Mouse (Mus musculus) CH12.LX (cell line): ENCODE results near the gene Napa. TPM values are rescaled to one million over a fixed set of nuclear protein-coding genes. Genes with fewer than 3 reads are reported as not detected.

ENCODE experiments used
- DNase-seq: peaks from one replicate; pipeline ENCODE4 v3.0.0-alpha.2; 2013; ENCODE audit errors: extremely low read depth
- H3K27ac ChIP-seq: 2 replicates; pipeline ENCODE4 v1.5.1; 2012; ENCODE audit warnings: low read depth, mild to moderate bottlenecking, control low read depth, moderate library complexity; ENCODE audit not compliant: insufficient read depth
- H3K27me3 ChIP-seq: replicated peaks from 2 replicates; pipeline ENCODE3; 2012; ENCODE audit warnings: inconsistent platforms
- H3K36me3 ChIP-seq, 2 experiments: replicated peaks in 1 of 2; 2 replicates each; pipeline versions ENCODE3 to v1.6.1; 2012; ENCODE audit warnings: inconsistent platforms in 1 of 2, low read length in 1 of 2, mild to moderate bottlenecking in 1 of 2, mixed read lengths in 1 of 2, moderate library complexity in 1 of 2; ENCODE audit not compliant: control insufficient read depth in 1 of 2, insufficient read depth in 1 of 2
- H3K4me1 ChIP-seq, 2 experiments: 2 replicates each; pipeline ENCODE4 v1.6.1; 2012; ENCODE audit warnings: inconsistent platforms in 1 of 2, moderate library complexity in 1 of 2; ENCODE audit not compliant: insufficient read depth in 2 of 2, control insufficient read depth in 1 of 2
- H3K4me2 ChIP-seq: 2 replicates; pipeline ENCODE4 v1.6.1; 2012; ENCODE audit warnings: low read depth, mild to moderate bottlenecking, control low read depth; ENCODE audit not compliant: poor library complexity, insufficient read depth, severe bottlenecking
- H3K4me3 ChIP-seq, 3 experiments: fragments of 150-350 bp in 1 of 3; sonication (generic) in 1 of 3; replicated peaks in 1 of 3; 2 replicates each; pipeline versions ENCODE3 to v1.5.1; 2011 to 2012; ENCODE audit warnings: low read depth in 2 of 3, low read length in 2 of 3, mild to moderate bottlenecking in 2 of 3, moderate library complexity in 2 of 3, control low read depth in 1 of 3, improper control_type of control experiment in 1 of 3, inconsistent platforms in 1 of 3, mixed read lengths in 1 of 3; ENCODE audit not compliant: poor library complexity in 1 of 3
- H3K79me2 ChIP-seq: replicated peaks from 2 replicates; pipeline ENCODE4 v1.6.1; 2012; ENCODE audit warnings: mild to moderate bottlenecking, moderate library complexity; ENCODE audit not compliant: control insufficient read depth, poor library complexity, insufficient read depth, severe bottlenecking; ENCODE audit errors: extremely low read depth
- H3K9ac ChIP-seq: 2 replicates; pipeline ENCODE4 v1.6.1; 2012; ENCODE audit warnings: low read depth, mild to moderate bottlenecking, control low read depth, moderate library complexity; ENCODE audit not compliant: insufficient read depth
- H3K9me3 ChIP-seq: replicated peaks from 2 replicates; pipeline ENCODE3; 2012; ENCODE audit warnings: low read length, inconsistent platforms, mixed read lengths
- BHLHE40 ChIP-seq: IDR thresholded peaks from 2 replicates; pipeline ENCODE4 v1.6.1; 2011; ENCODE audit warnings: mild to moderate bottlenecking, low read depth, low read length, improper control_type of control experiment
- CHD2 ChIP-seq: IDR thresholded peaks from 2 replicates; pipeline ENCODE4 v1.6.1; 2011; ENCODE audit warnings: low read length, improper control_type of control experiment
- CTCF ChIP-seq, 2 experiments: IDR thresholded peaks in 1 of 2; conservative IDR thresholded peaks in 1 of 2; 2 replicates each; pipeline ENCODE4 v1.5.1; 2011 to 2012; ENCODE audit warnings: low read depth in 2 of 2, low read length in 2 of 2, improper control_type of control experiment in 1 of 2, inconsistent platforms in 1 of 2, mild to moderate bottlenecking in 1 of 2, moderate library complexity in 1 of 2
- E2F4 ChIP-seq: IDR thresholded peaks from 2 replicates; pipeline ENCODE4 v1.6.1; 2011; ENCODE audit warnings: low read depth, low read length, improper control_type of control experiment; ENCODE audit not compliant: insufficient replicate concordance
- ELF1 ChIP-seq: IDR thresholded peaks from 2 replicates; pipeline ENCODE4 v1.6.1; 2014; ENCODE audit warnings: low read depth, mild to moderate bottlenecking, inconsistent platforms, low read length, improper control_type of control experiment
- EP300 ChIP-seq: IDR thresholded peaks from 2 replicates; pipeline ENCODE4 v1.6.1; 2011; ENCODE audit warnings: low read length, improper control_type of control experiment
- ETS1 ChIP-seq: conservative IDR thresholded peaks from 2 replicates; pipeline ENCODE4 v1.6.1; 2012; ENCODE audit warnings: low read depth, mild to moderate bottlenecking, inconsistent platforms, low read length, improper control_type of control experiment, moderate library complexity
- GABPA ChIP-seq: IDR thresholded peaks from 2 replicates; pipeline ENCODE4 v1.6.1; 2012; ENCODE audit warnings: low read depth, low read length, improper control_type of control experiment, inconsistent platforms; ENCODE audit not compliant: insufficient replicate concordance
- IRF4 ChIP-seq: IDR thresholded peaks from 2 replicates; pipeline ENCODE4 v1.6.1; 2014; ENCODE audit warnings: low read depth, mild to moderate bottlenecking, inconsistent platforms, low read length, improper control_type of control experiment
- JUN ChIP-seq: IDR thresholded peaks from 2 replicates; pipeline ENCODE4 v1.6.1; 2011; ENCODE audit warnings: low read depth, mild to moderate bottlenecking, low read length, improper control_type of control experiment, moderate library complexity; ENCODE audit not compliant: insufficient read depth
- KAT2A ChIP-seq: IDR thresholded peaks from 2 replicates; pipeline ENCODE4 v1.6.1; 2012; ENCODE audit warnings: low read length, improper control_type of control experiment, inconsistent platforms; ENCODE audit not compliant: insufficient replicate concordance
- MAFK ChIP-seq: IDR thresholded peaks from 2 replicates; pipeline ENCODE4 v1.6.1; 2011; ENCODE audit warnings: low read length, improper control_type of control experiment; ENCODE audit not compliant: insufficient replicate concordance
- MAX ChIP-seq: IDR thresholded peaks from 2 replicates; pipeline ENCODE4 v1.6.1; 2011; ENCODE audit warnings: low read length, improper control_type of control experiment
- MAZ ChIP-seq: IDR thresholded peaks from 2 replicates; pipeline ENCODE4 v1.6.1; 2012; ENCODE audit warnings: low read depth, mild to moderate bottlenecking, inconsistent platforms, low read length, improper control_type of control experiment, moderate library complexity
- MXI1 ChIP-seq: IDR thresholded peaks from 2 replicates; pipeline ENCODE4 v1.6.1; 2011; ENCODE audit warnings: mild to moderate bottlenecking, low read depth, low read length, improper control_type of control experiment
- MYC ChIP-seq: IDR thresholded peaks from 2 replicates; pipeline ENCODE4 v1.6.1; 2011; ENCODE audit warnings: low read depth, mild to moderate bottlenecking, improper control_type of control experiment, low read length
- NRF1 ChIP-seq: IDR thresholded peaks from 2 replicates; pipeline ENCODE4 v1.6.1; 2014; ENCODE audit warnings: low read depth, mild to moderate bottlenecking, inconsistent platforms, low read length, improper control_type of control experiment, moderate library complexity
- POLR2A ChIP-seq: IDR thresholded peaks from 2 replicates; pipeline ENCODE4 v1.6.1; 2011; ENCODE audit warnings: low read depth, mild to moderate bottlenecking, improper control_type of control experiment, low read length
- POLR2AphosphoS2 ChIP-seq: IDR thresholded peaks from 2 replicates; pipeline ENCODE4 v1.6.1; 2011; ENCODE audit warnings: low read depth, low read length, improper control_type of control experiment
- RAD21 ChIP-seq: IDR thresholded peaks from 2 replicates; pipeline ENCODE4 v1.6.1; 2011; ENCODE audit warnings: low read depth, mild to moderate bottlenecking, low read length, improper control_type of control experiment, moderate library complexity
- RCOR1 ChIP-seq: conservative IDR thresholded peaks from 2 replicates; pipeline ENCODE4 v1.6.1; 2012; ENCODE audit warnings: low read depth, mild to moderate bottlenecking, inconsistent platforms, low read length, improper control_type of control experiment
- SIN3A ChIP-seq: IDR thresholded peaks from 2 replicates; pipeline ENCODE4 v1.6.1; 2012; ENCODE audit warnings: low read length, improper control_type of control experiment, inconsistent platforms
- SMC3 ChIP-seq: IDR thresholded peaks from 2 replicates; pipeline ENCODE4 v1.6.1; 2011; ENCODE audit warnings: low read depth, low read length, improper control_type of control experiment
- UBTF ChIP-seq: IDR thresholded peaks from 2 replicates; pipeline ENCODE4 v1.6.1; 2012; ENCODE audit warnings: low read depth, mild to moderate bottlenecking, inconsistent platforms, low read length, improper control_type of control experiment, moderate library complexity
- USF1 ChIP-seq: IDR thresholded peaks from 2 replicates; pipeline ENCODE4 v1.6.1; 2014; ENCODE audit warnings: low read depth, mild to moderate bottlenecking, inconsistent platforms, low read length, improper control_type of control experiment
- USF2 ChIP-seq: conservative IDR thresholded peaks from 2 replicates; pipeline ENCODE4 v1.6.1; 2011; ENCODE audit warnings: low read depth, low read length, improper control_type of control experiment
- ZMIZ1 ChIP-seq: IDR thresholded peaks from 2 replicates; pipeline ENCODE4 v1.6.1; 2012; ENCODE audit warnings: low read depth, mild to moderate bottlenecking, inconsistent platforms, low read length, improper control_type of control experiment
- dilution Hi-C: fragments of 300-500 bp; cut with MboI; formaldehyde crosslinking; loops from 2 replicates; pipeline ENCODE4 v1.14.3; 2020; ENCODE audit warnings: low sequenced_read_pairs; ENCODE audit not compliant: extremely low pct_unique_long_range_greater_than_20kb, extremely low pct_ligation_motif_present
- in situ Hi-C: fragments of 300-500 bp; cut with MboI; formaldehyde crosslinking; loops from 3 replicates; pipeline ENCODE4 v1.14.3; 2019; ENCODE audit warnings: low sequenced_read_pairs, low pct_ligation_motif_present, low pct_unique_long_range_greater_than_20kb, mixed read lengths
- polyA plus RNA-seq: library from polyadenylated mRNA; unstranded; fragments of >175 nt; gene quantifications from 2 replicates; pipeline ENCODE4 v1.2.1, GENCODE M21; 2012; ENCODE audit warnings: low read depth; ENCODE audit not compliant: insufficient read length
- total RNA-seq, 2 experiments: library from RNA; depleted of rRNA; stranded (reverse); fragments of 300-350 nt in 1 of 2; fragments of >200 nt in 1 of 2; gene quantifications; 2 replicates each; pipeline ENCODE4 v1.2.3; 2012 to 2014

The Napa gene
- total and polyA plus RNA-seq, 3 experiments, result 84.8 to 112 (median 106) TPM

DNA sequence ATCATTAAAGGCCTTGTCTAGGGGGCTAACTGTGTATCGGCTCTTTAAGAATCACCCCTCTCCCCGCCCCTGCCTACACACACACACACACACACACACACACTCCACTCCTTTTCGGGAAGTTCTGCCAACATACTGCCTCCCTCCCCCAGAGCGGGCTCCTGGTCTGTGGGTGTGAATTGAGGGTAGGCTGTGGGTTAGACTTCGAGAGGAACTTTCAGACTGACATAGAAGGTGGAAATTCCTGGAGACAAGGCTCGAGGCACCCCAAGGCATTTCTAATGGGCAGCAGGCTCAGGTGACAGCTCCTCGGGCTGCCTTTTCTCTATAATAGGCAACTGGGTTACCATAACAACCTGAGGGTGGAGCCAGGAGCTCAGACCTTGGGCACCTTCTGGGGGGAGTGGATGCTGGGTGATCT lies 33.9 kb downstream of the Napa start:
- in situ Hi-C loops (loop anchor here (10.0 kb wide), 1 partner anchor 147 kb away; no protein-coding TSS in a partner anchor), dilution Hi-C loops (no loop called here)
- Histone ChIP-seq H3K79me2 (no peaks in the 10 kb centered on the region), H3K4me2 (peak overlapping the region; percentile 24; the same call in 1 of the 2 replicates), H3K27ac (no peak overlapping the region), H3K4me3 (no peak overlapping the region), H3K9ac (no peak overlapping the region), H3K9me3 (no peaks in the 10 kb centered on the region), H3K4me1 (peaks cover 21 to 54% of the 10 kb centered on the region in 2 experiments), H3K27me3 (peaks cover 3% of the 10 kb centered on the region), H3K36me3 (peaks cover under 1 to 23% of the 10 kb centered on the region in 2 experiments)
- no peak for DNase-seq
- no peak for TF ChIP-seq E2F4
- TF ChIP-seq MAZ, result no peak
- no peak for TF ChIP-seq ETS1
- TF ChIP-seq MYC, result no peak
- TF ChIP-seq CHD2, result no peak
- TF ChIP-seq RAD21, result no peak
- TF ChIP-seq SIN3A, result no peak
- no peak for TF ChIP-seq POLR2AphosphoS2
- TF ChIP-seq JUN, result no peak
- TF ChIP-seq NRF1, result no peak
- no peak for TF ChIP-seq POLR2A
- no peak for TF ChIP-seq MAX
- TF ChIP-seq RCOR1, result no peak
- TF ChIP-seq USF1, result no peak
- no peak for TF ChIP-seq EP300
- TF ChIP-seq MXI1, result no peak
- no peak for TF ChIP-seq UBTF

DNA sequence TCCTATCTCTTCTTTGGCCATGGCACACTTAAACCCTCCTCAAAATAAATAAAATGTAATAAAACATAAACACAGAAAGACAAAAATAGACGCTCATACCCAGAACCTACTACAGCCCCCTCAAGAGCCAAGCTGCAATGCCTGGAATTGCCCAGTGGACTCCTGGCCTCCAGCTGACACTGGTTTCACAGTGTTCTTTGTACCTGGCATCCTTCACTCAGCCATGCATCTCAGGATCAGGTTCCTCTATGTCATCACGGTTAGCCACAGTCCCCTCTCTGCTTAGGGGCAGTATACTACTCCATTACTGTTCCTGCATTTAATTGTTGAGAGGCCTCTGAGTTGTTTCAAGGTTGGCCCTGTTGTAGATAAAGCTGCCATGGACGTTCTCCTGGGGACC lies 34.7 kb downstream of the Napa start:
- Histone ChIP-seq H3K36me3 (peaks cover 0 to 16% of the 10 kb centered on the region in 2 experiments), H3K79me2 (no peaks in the 10 kb centered on the region), H3K4me3 (no peak overlapping the region), H3K27me3 (peaks cover 5% of the 10 kb centered on the region), H3K9me3 (no peaks in the 10 kb centered on the region), H3K4me2 (no peak overlapping the region), H3K9ac (no peak overlapping the region), H3K4me1 (peaks cover 21 to 54% of the 10 kb centered on the region in 2 experiments), H3K27ac (no peak overlapping the region)
- TF ChIP-seq GABPA (no peak), KAT2A (no peak), POLR2A (no peak), NRF1 (no peak), SMC3 (no peak), CTCF (conservative IDR thresholded peaks at IDR 0.05 in 1 of 2, IDR thresholded peaks at IDR 0.05 in 1 of 2; ENCODE audit: low read depth in 2 of 2, low read length in 2 of 2) (no peak), USF2 (no peak), MAZ (no peak), BHLHE40 (no peak), RAD21 (no peak), CHD2 (no peak), IRF4 (no peak), MYC (no peak), MAFK (no peak), MAX (no peak), ZMIZ1 (no peak), ELF1 (no peak)
- DNase-seq, result no peak
- in situ Hi-C loops, result loop anchor here (10.0 kb wide), 1 partner anchor 148 kb away; no protein-coding TSS in a partner anchor
- dilution Hi-C loops, result no loop called here
